Mouse (Mus musculus) hematopoietic stem cell, adult 5-6 weeks (primary cell): ENCODE measurements at regions not wholly inside any gene's neighbourhood (a gene's known extent, or its start where the extent isn't known, plus 50 kb on each side); places are given as distances from the start of the nearest gene placed in this dataset.
"Not testable (repeated sequence)": the region's sequence is repeated elsewhere in the genome, so short reads cannot be mapped to it uniquely, and the experiment has no call there.

Experiments
- ATAC-seq, 2 experiments: fragments of 125-278 bp in 1 of 2; replicated peaks in 1 of 2; 2 replicates each; pipeline ENCODE4 v1.8.0; 2016 to 2017; ENCODE audit warnings: inconsistent platforms in 2 of 2, mild to moderate bottlenecking in 2 of 2, moderate number of reproducible peaks in 2 of 2, low read depth in 1 of 2, moderate TSS enrichment in 1 of 2; ENCODE audit not compliant: low FRiP score in 2 of 2, poor library complexity in 2 of 2, severe bottlenecking in 2 of 2, insufficient read depth in 1 of 2, low TSS enrichment in 1 of 2

- ATAC-seq = no peak
Observed at GRCm38 (mm10) chr5:7719557-7719956, 240.7 kb upstream of the Steap4 start.

DNA sequence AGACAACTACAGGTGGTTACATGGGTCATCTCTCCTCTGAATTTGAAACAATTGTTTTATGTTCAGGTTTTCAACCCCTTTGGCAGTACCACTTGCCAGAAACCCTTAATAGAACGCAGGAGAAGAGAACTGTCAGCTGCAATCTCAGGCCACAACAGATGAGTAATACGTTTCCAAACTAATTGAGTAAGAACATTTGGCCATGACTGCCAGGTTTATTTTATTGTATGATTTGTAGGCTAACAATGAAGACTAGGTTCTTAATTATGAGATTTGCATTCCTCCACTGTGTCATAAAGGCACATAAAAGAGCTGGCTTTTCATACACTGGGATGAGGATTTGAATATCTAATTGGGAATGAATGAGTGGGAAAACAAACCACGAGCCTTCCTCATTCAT, 240.2 kb upstream of the Steap4 start:
- no peak for ATAC-seq

- no peak for ATAC-seq
Observed at GRCm38 (mm10) chr5:7720688-7721087, 239.6 kb upstream of the Steap4 start.

GRCm38 (mm10) chr5:7732566-7732965, 227.7 kb upstream of the Steap4 start:
- not testable (repeated sequence) for ATAC-seq

- no peak for ATAC-seq
Observed at GRCm38 (mm10) chr5:7779827-7780226, 180.4 kb upstream of the Steap4 start.

- ATAC-seq = no peak
Observed at GRCm38 (mm10) chr5:7782235-7782634, 178.0 kb upstream of the Steap4 start.

DNA sequence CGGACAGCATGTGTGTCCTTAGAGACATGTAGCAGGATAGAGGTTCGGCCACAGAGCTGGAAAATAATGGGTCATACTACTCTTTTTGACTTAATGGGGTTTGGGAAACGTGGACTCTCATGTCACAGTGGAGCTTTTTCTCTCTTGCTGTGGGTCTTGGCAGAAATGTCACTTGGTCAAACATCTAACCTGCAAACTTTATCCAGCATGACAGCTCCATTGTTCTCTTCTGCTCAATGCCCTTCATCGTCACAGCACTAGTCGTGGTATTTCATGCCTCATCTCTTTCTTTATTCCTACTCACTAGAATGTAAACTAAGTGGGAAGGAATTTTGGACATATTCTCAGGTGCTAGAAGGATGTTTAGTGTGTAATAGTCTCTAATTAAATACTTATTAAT, 171.9 kb upstream of the Steap4 start:
- ATAC-seq = no peak

DNA sequence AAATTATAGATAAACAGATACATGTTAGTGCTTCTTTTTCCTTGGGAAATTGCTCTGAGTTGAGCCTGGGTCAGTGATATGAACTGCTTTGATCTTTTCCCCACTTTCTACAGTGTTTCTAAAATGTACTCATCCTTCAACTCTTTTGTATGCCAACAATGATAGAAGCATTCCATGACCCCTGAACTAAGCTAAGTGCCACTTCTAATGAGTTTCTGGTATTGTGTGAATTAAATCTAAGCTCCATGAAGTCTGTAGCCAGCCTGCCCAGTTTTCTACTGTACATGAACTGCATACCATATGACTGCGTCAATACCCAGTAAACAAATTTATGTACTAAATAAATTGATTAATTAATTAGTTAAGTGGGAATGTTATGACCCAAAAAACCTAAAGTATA, 171.1 kb upstream of the Steap4 start:
- ATAC-seq = no peak

DNA sequence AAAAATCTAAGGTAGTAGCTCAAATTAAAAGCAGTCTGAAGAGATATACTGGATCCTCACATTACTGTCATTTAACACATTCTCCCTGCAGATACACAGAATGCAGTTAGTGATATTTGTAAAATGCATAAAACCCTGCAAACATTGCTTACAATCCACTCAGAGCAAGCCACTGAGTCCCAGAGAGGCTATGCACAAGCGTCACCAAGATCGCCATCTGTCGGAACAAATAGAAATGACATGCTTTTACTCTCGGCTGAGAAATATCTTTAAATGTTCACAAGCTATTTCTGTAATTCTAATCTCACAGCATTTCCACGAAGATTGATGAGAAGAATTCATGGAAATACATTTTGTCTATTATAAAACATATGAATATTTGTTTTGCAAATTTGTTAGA, 139.7 kb upstream of the Steap4 start:
- no peak; a peak in 1 of 4 replicates for ATAC-seq

- no peak for ATAC-seq
Observed at GRCm38 (mm10) chr5:7821700-7822099, 138.6 kb upstream of the Steap4 start.

DNA sequence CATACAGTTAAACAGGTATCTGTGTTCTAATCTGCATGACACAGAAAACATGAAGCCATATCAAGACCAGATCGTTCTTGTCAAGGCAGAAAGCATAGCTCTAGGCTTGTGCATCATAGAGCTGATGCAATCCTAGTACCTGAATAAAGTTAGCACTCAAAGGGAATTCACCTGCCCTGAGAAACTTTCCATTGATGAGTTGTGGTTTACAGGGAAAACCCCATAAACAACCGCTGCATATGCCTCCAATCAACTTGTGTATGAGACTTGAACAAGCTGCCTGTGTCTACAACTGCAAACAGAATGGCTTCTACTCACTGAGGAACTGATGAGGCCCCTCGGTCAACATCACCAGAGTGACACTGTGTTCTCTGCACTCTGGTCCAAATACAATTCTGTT, 130.6 kb upstream of the Steap4 start:
- no peak for ATAC-seq

- no peak for ATAC-seq
Observed at GRCm38 (mm10) chr5:7833812-7834211, 126.4 kb upstream of the Steap4 start.

- ATAC-seq = no peak
Observed at GRCm38 (mm10) chr5:7863047-7863446, 97.2 kb upstream of the Steap4 start.

DNA sequence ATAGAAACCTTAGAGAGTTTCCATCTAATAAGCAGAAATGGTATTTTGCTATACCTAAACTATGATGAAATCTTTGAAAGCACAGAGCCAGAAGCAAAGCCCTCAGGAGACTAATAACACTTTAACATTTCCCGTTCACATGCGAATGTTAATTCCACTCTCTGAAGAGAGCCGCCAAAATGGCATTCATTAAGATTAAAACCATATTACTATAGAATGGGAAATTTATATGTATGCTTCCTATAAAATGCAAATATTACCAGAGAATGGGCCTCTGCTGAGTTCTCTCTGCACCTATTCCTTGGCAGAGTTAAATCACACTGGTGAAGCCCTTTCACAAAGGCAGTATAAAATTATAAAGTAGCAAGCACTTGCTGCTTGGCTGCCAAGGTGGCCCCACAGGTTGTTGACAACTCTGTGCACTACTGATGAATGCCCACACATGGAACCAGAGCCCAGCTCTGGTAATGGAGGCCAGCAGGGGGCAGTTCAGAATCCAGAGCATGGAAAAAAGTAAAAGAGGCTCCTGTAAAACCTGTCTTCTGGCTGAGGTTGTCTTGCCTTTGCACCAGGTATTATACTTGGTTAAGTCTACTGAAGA, 94.1 kb upstream of the Steap4 start:
- ATAC-seq = no peak

GRCm38 (mm10) chr5:7899537-7899936, 60.7 kb upstream of the Steap4 start:
- ATAC-seq = no peak
